Mouse (Mus musculus) liver, postnatal 0 days (tissue): ENCODE data around the gene Asic4.

Source experiments
- CTCF ChIP-seq: sonication (generic); IDR thresholded peaks from 2 replicates; pipeline ENCODE4 v1.5.1; 2016; ENCODE audit warnings: antibody characterized with exemption, low read depth
- EP300 ChIP-seq: IDR thresholded peaks from 2 replicates; pipeline ENCODE4 v1.6.1; 2016; ENCODE audit warnings: antibody characterized with exemption, low read depth, mild to moderate bottlenecking

GRCm38 (mm10) chr1:75440661-75441060, 9.6 kb upstream of the Asic4 start:
- TF ChIP-seq CTCF (no peak), EP300 (no peak)
